Mouse (Mus musculus) natural killer cell, adult 2 months (primary cell): Measurements from ENCODE around the gene Tcerg1l.

Source experiments
- DNase-seq, 2 experiments: peaks; one replicate each; pipeline ENCODE4 v3.0.0; 2022; ENCODE audit warnings: low spot score in 2 of 2

Tcerg1l gene

DNA sequence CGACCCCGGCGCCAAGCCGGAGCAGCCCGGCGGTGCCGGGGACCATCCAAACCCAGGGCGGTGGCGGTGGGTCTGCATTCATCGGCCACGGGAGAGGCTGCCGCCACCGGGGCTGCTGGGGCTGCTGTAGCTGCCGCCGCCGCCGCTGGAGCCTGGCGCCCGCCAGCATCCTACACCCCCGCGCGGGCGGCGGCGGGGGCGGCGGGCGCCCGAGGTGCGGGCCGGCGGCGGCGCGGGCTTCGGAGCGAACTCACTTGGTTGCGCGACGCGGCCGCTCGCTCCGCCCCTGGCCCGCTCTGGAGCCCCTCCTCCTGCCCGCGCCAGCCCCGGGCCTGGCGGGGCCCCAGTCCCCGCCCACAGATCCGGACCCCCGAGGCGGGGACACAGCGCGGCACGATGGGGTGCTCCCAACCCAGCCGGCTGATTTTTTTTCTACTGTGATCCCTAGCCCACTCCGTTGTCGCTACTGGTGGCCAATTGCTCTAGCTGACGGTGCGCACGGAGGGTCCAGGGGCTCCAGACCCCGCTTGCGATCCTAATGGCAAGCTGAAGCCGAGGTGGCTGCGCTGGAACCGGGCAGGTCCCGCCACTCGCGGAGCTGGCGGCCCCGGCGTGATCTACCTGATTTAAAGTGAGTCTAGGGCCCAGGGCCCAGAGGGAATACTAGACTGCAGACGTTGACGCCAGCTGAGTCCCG, at the start of gene Tcerg1l:
Tcerg1l (minus strand) TSS at position 246 of the 697 bp plus-strand sequence.
- DNase-seq: no peak

GRCm38 (mm10) chr7:138442096-138442495, 44.6 kb upstream of the Tcerg1l start:
- no peak for DNase-seq

DNA sequence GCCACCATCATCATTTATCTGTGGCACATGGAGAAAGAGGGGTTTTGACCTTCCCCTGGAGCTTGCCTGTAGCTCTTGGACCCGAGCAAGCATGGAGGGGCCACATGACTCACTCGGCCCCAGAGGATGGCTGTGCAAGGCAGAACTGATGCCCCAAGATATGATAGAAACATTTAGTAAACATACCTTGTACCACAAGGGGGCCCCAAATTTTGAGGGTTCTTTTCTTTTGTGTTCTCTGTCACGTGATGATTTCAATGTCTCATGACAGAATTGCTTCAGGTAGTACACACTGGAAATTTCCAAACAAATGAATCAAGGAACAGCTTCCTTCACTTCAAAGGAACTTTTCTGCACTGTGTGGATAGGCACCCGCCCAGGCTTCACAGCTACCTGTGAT, 35.0 kb upstream of the Tcerg1l start:
- DNase-seq: no peak

DNA sequence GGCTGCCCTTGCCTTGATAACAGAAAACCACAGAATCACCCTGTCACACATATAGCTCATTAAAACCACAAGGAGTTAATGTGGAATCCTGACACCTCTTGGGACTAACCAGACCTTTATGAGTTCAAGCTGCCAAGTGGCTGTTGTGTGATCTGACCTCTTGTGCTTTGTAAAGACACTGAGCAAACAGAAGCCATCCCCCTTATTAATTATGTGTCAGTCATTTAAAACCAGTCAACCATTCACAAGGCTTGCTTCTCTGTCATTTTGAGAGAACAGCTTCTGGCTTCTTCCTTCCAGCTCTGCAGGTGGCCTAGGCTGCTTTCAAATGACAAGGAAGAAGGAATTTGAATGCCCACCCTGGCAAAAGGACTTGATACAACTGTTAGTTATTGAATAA, 33.9 kb upstream of the Tcerg1l start:
- DNase-seq: no peak

- no peak for DNase-seq
Measured at GRCm38 (mm10) chr7:138429916-138430315, 32.4 kb upstream of the Tcerg1l start.

GRCm38 (mm10) chr7:138428826-138429225, 31.3 kb upstream of the Tcerg1l start:
- DNase-seq: no peak

GRCm38 (mm10) chr7:138427441-138427840, 29.9 kb upstream of the Tcerg1l start:
- DNase-seq: no peak

GRCm38 (mm10) chr7:138413496-138413895, 16.0 kb upstream of the Tcerg1l start:
- DNase-seq: no peak

- DNase-seq: no peak
Measured at GRCm38 (mm10) chr7:138401641-138402040, 4.1 kb upstream of the Tcerg1l start.

GRCm38 (mm10) chr7:138400506-138401272, 3.2 kb upstream of the Tcerg1l start:
- no peak for DNase-seq

- no peak for DNase-seq
Measured at GRCm38 (mm10) chr7:138398182-138398793, 758 bp upstream of the Tcerg1l start.

DNA sequence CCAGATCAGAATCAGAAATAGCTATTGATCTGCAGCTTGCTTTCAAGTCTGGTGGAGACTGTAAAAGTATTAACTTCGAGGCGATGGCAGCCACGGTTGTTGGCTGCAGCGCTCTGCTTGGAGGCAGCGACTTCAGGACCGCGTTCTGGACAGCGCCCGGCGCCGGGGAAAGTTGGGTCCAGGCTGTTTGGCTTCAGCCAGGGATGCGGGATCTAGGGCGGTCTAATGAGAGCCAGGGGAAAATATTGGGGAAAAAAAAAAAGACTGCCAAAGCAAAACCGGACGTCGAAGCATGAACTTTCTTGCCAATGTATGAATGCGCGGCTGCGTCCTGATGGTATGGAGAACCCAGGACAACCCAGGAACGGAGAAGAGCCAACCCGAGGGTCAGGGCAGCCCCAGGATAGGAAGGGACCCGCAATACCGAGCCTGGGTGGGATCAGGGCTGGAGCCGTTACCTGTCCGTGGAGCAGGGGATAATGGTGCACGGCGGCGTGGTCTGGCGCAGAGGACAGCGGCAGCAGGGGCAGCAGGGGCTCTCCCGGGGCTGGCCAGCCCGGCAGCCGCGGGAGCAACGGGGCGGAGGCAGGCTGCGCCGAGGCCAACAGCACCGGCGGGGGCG, 556 bp downstream of the Tcerg1l start:
- DNase-seq: no peak

- no peak for DNase-seq
Measured at GRCm38 (mm10) chr7:138396109-138396862, 1.2 kb downstream of the Tcerg1l start.

DNA sequence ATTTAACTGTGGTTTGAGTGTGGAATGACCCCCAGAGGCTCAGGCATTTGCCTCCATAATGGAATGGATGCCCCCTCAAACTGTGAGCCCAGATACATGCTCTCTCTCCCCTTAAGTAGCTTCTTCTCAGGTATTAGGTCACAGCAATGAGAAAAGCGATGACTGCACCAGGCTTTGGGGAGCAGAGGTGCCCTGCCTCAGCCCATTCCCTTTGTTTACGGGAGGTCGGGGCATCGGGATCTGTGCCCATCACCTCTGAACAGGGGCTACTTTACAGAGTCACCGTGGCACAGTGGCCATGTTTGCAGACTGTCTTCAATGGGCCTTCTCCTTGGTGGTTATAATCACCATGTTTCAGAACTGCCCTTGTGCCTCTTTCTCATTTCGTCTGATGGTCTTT, 7.6 kb downstream of the Tcerg1l start:
- DNase-seq: no peak

DNA sequence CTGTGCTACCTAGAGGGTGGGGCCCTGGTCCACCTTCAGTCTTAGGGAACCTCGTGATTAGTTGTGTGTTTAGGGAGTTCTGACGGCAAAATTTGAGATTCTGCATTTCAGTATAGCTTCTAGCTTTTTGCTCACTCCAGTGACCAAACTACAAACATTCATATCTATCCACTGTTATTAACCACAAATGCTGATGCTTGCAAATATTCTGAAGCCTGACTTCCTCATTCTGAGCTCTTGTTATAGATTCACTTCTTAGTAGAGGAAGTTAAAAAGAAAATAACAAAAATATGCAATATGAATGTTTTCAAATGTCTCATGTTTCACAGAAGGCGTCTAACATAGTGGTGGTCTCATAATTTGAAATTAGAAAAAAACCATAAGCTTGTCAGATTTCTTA, 8.5 kb downstream of the Tcerg1l start:
- no peak for DNase-seq

- DNase-seq: no peak
Measured at GRCm38 (mm10) chr7:138379221-138379620, 18.3 kb downstream of the Tcerg1l start.

DNA sequence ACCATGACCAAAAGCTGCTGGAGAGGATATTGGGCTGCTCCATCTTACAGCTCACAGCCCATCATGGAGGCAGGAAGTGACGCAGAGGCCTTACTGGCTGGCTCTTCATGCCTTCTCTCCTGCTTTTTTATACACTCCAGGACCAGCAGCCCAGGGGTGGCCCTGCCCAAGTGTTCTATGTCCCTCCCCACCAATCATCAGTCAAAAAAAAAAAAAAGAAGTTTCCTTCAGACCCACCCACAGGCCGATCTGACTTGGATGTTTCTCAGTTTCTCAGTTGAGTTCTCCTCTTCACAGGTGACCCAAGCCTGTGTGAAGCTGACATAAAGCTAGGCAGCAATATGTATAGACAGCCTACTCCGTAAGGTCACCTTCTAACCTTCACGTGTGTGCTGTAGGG, 19.0 kb downstream of the Tcerg1l start:
- DNase-seq: no peak

DNA sequence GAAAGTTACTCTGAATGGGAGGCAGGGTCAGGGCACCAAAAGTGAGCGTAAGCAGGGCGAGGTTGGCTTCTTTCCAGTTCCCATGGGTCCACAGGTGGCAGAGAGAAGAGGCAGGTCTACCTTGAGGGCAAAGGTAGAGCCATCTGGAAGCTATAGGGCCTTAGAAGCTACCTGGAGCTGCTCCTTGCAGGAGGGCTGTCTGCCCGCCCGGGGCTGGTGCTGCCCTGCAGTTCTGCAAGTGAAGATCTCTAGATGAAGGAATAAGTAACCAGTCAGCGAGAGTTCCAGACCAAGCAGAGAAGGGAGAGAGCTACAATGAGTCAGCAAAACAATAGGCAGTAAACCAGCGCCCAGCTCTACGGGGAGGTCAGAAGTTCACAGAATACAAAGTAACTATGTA, 22.0 kb downstream of the Tcerg1l start:
- no peak for DNase-seq

DNA sequence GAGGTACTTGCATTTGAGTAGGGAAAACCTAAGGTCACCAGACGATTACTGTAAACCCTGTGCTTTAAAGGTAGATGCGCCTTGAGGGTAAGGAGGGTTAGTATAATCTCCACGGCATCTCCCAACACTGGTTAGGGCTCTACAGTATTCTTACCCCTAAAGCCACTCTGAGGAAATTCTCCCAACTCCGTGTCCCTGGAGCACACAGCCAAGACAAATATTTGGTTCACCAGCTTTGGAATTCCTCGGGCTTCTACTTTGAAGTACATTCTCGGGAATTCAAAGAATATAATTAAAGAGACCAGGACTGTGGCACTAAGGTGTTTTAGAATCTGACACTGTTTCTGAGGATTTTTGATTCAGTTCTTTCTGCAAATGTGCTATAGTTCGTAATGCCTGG, 23.2 kb downstream of the Tcerg1l start:
- DNase-seq: no peak

GRCm38 (mm10) chr7:138373530-138373929, 24.0 kb downstream of the Tcerg1l start:
- DNase-seq: no peak

GRCm38 (mm10) chr7:138367570-138367969, 30.0 kb downstream of the Tcerg1l start:
- DNase-seq: no peak

DNA sequence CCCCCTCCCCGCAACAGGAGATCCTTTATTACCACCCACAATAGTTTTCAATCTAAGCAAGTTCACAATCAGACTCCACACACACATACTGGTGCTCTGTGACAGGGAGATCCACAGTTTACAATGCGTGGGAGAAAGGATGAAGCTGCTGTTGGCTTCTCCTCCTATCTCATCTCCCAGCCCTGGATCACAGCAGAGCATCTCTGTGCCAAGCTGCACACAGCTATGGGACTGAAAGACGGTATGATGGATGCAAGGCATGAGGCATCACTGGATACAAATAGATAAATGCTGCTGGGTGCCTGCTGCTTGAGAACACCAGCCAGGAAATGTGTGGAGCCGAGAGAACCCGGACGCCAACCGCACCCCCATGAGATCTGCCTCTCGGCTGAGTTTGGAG, 32.0 kb downstream of the Tcerg1l start:
- no peak for DNase-seq
